26 mouse cellular contexts compared by ENCODE assay signal in genomic region chr15:27094102-27094501, GRCm38 (mm10).
"Had no signal": no experiment of that assay in that cellular context is flagged by ENCODE, and none has a peak within 500 bp of the region (broad histone marks: within the 10 kb centered on the region; RNA-seq: fewer than 3 reads in every experiment).

No protein-coding gene starts in this region.

- H3K4me2 ChIP-seq: heart, embryonic 13.5 days; hindbrain, embryonic 12.5 days; hindbrain, embryonic 14.5 days; intestine, embryonic 15.5 days; limb, embryonic 12.5 days; liver, embryonic 11.5 days; liver, embryonic 13.5 days had no signal

- H3K36me3 ChIP-seq: heart, embryonic 13.5 days; hindbrain, embryonic 10.5 days; hindbrain, embryonic 12.5 days; intestine, embryonic 15.5 days; limb, embryonic 10.5 days; limb, embryonic 12.5 days; liver, embryonic 13.5 days had no signal

- H3K27ac ChIP-seq: gastrocnemius, adult 2 months; heart, adult 2 months; hindbrain, embryonic 10.5 days; hindbrain, embryonic 12.5 days; hindbrain, embryonic 14.5 days; intestine, embryonic 15.5 days; left cerebral cortex, adult 2 months; limb, embryonic 10.5 days; limb, embryonic 12.5 days; liver, embryonic 13.5 days had no signal

- H3K9me3 ChIP-seq: heart, embryonic 13.5 days; hindbrain, embryonic 10.5 days; hindbrain, embryonic 12.5 days; intestine, embryonic 15.5 days; limb, embryonic 10.5 days; limb, embryonic 12.5 days; liver, embryonic 13.5 days had no signal

- H3K4me1 ChIP-seq: heart, embryonic 13.5 days; hindbrain, embryonic 10.5 days; hindbrain, embryonic 12.5 days; intestine, embryonic 15.5 days; liver, embryonic 13.5 days had no signal

- H3K27me3 ChIP-seq: heart, embryonic 13.5 days; hindbrain, embryonic 12.5 days; intestine, embryonic 15.5 days; limb, embryonic 12.5 days; liver, embryonic 13.5 days had no signal

- ATAC-seq: forebrain, embryonic 16.5 days; hindbrain, embryonic 16.5 days; inflammation-experienced regulatory T-cells, adult 6 months; intestine, embryonic 15.5 days; intestine, postnatal 0 days had no signal

- H3K9ac ChIP-seq: heart, embryonic 13.5 days; hindbrain, embryonic 12.5 days; hindbrain, embryonic 14.5 days; intestine, embryonic 15.5 days; limb, embryonic 12.5 days; liver, embryonic 13.5 days had no signal

- DNase-seq: gastrocnemius, adult 2 months; gastrocnemius, postnatal 10 days; gastrocnemius, postnatal 25 days; heart, adult 2 months; heart, postnatal 14 days; heart, postnatal 4 days; kidney, adult 18-20 months; kidney, adult 8-10 months; kidney, postnatal 25 days; kidney, postnatal 4 days; liver; liver, embryonic 13.5 days had no signal

- H3K4me3 ChIP-seq: gastrocnemius, adult 2 months; heart, adult 2 months; heart, embryonic 13.5 days; hindbrain, embryonic 10.5 days; hindbrain, embryonic 12.5 days; intestine, embryonic 15.5 days; layer of hippocampus, adult 2 months; left cerebral cortex, adult 2 months; limb, embryonic 10.5 days; limb, embryonic 12.5 days; liver, embryonic 13.5 days had no signal
